Mouse (Mus musculus): ENCODE measurements around the gene Wwox.

- TF ChIP-seq POLR2A (IDR thresholded peaks at IDR 0.05; ENCODE audit: insufficient read depth, low read length) (no peak), CTCF (IDR thresholded peaks at IDR 0.05; ENCODE audit: low read depth, low read length) (no peak), EP300 (IDR thresholded peaks at IDR 0.05; ENCODE audit: insufficient read depth, low read depth, low read length) (no peak)
Measured at GRCm38 (mm10) chr8:115228903-115229302, 789.4 kb downstream of the Wwox start.

All from ES-Bruce4 (cell line).